Mouse (Mus musculus) gastrocnemius, postnatal 10 days (tissue): ENCODE results near the gene Ano2. TPM values are rescaled to one million over a fixed set of nuclear protein-coding genes. Genes with fewer than 3 reads are reported as not detected.

ENCODE experiments used
- DNase-seq: peaks from one replicate; pipeline ENCODE4 v3.0.0; 2021; ENCODE audit warnings: mixed read lengths
- total RNA-seq, 2 experiments: library from RNA; stranded (reverse); gene quantifications; 2 replicates each; pipeline ENCODE4 v1.2.3; 2021

Ano2 gene
- total RNA-seq, 2 experiments from 2014 or later: 0.12 to 0.14 TPM

DNA sequence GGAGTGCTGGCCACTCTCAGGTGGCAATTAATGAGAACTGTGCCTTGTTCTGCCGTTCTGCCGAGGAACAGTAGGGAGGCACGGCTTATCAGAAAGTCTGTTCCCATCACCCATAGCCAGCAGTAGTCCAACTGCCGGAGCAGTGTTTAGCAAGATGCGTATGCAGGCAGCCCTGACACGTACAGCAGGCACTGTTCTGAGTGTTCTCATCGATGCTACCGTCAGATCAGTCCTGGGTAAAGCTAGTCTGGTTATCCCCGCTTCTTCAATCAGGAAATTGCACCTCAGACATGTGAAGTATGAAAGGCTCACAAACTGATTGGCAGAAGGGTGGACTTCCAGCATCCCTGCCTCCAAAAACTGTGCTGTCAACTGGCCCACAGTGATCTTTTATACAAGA lies 224.2 kb downstream of the Ano2 start:
- DNase-seq: no peak

DNA sequence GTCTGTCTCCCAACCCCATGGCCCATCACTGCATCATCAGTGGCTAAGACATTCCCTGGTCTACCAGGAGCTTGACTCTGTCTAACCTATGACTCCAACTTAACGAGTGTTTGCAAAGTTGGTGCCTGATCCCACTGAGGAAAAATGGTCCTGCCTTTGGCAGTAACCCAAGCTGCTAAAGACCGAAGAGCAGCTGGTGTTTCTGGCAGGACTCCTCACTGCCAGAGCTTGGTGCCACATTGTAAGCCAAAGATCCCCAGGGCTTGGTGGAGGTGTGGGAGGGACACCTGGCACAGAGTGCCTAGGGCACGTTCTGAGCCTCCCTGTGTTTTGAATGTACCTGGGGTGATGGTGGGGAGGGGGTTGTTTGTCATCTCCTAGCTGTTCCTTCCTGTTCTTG lies 232.5 kb downstream of the Ano2 start:
- no peak for DNase-seq

DNA sequence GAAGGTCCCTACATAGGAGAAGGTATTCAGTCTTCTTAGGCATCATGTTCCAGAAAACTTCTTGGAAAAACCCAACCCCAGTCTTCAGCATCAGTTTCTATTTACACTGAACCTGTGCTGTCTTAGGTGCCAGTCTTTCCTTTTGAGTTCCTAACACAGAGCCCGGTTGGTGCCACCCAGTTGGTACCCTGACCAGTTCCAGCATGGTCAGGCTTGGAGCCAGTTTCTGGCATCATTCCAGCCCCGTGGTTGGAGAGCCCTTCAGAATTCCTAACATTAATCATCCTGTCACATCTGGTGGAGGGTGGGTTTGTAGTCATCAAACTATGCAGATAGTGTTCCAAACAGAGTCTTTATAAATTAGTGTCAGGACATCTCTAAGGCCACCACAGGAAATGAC lies 234.8 kb downstream of the Ano2 start:
- peak; percentile 8 for DNase-seq

DNA sequence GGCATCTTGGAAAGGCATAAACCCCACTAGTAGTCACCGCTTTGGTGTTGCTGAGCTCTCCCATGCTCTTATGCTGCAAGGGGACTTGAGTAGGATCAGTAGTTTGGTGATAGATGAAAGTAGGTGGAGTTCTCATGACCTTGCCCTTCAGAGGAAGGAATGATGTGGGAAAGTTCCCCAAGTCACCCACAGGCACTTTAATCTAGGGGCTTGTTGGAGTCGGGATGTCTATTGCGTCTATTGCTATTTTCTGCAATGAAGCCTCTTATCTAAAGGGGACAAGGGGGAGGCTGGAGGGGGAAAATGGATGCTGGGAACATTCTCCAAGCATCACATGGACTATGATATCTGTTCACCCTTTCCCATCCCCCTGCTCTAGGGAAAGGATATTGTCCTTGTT lies 235.6 kb downstream of the Ano2 start:
- DNase-seq: no peak

DNA sequence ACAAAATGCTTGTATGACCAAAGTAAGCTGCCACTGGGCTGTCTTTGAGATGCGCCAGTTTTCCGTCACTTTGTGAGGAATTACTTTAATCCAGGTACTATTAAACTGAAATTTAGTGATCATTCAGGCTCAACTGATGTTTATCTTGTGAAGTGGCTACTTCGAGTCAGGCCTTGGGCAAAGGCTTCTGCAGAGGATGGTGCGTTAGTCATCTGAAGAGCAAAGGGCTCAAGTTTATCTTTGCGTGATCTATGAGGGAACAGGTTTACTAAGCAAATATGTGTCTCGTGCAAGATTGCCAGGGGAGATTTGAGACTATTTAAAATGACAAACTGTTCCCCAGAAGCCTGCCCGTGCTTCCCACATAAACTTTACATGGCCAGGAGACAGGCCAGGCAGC lies 241.7 kb downstream of the Ano2 start:
- DNase-seq: no peak

DNA sequence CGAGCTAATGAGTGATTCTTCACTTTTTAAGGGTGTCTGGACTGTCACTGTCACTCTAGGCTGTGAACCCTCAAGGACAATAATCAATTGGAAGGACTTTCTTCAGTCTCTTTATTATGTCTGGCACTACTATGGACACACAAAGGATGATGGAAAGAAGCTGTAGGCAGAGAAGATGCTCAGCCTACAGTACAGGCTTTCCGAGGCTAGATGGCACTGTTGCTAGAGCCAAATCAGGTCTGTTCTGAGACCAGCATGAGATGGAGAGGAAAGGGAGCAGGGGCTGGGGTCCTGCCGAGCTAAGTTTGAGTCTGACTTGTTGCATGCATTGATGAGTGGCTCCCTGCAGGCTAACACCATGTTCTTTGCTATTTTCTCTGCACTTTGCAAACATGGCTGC lies 264.7 kb downstream of the Ano2 start:
- no peak for DNase-seq

DNA sequence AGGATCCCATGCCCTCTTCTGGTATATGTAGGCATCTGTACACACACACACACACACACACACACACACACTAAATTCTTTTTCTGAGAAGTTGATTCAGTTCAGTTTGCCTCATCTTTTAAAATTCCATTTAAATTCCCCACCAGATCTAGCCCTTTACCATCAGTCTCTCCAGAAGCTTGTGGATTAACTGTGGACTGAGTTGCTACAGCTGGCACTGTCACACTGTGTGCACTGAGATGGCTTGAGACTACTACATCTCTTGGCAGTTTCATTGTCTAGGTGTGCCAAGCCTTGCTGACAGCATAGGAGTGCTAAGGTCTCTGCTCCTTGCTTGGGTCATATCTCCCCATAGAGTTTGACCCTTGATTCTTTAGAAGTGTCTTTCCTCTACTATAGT lies 283.3 kb downstream of the Ano2 start:
- DNase-seq: no peak

DNA sequence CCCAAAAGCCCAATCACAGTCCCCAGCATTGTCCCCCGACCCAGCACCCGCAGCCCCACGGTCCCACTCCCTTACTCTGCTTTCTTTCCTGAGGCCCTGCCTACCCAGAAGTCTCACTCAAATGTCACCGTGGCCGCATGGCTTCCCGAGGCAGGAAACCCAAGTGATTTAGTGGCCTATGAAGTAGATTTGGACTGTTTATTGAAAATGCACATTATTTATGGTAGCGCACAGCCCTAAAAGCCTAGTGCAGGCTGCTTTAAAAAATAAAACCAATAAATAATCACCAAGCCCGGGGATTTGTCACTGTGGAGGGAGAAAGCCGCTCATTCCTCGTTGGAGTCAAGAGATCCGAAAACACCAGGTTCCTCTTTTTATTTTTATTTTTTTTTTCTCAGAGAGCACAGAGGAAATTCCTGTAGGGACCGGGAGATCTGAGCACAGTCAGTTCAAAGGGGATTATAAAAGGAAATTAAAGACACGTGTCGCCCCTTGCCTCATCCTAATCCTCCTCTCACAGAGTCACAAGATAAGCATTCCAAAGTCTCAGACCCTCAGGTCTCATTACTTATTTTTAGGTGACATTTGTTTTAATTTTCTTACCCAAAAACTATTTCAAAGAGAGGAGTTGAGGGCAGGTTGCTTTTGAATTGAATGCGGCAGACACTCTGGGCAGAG lies 285.7 kb downstream of the Ano2 start:
- no peak for DNase-seq

DNA sequence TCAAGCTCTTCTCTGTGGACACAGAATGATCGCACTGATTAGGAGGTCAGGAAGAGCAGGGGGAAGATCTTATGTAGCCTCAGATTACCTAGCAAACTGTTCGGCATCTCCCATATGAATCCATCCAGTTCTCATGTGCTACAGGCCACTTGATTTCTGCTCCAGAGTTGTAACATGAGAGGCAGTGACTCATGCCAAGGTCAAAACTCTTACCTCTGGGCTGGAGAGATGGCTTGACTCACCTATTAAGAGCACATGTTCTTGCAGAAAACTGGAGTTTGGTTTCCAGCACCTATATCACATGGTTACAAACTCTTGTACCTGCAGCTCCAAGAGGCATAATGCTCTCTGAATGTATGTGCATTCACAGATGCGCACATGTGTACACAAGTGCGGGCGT lies 289.4 kb downstream of the Ano2 start:
- no peak for DNase-seq

DNA sequence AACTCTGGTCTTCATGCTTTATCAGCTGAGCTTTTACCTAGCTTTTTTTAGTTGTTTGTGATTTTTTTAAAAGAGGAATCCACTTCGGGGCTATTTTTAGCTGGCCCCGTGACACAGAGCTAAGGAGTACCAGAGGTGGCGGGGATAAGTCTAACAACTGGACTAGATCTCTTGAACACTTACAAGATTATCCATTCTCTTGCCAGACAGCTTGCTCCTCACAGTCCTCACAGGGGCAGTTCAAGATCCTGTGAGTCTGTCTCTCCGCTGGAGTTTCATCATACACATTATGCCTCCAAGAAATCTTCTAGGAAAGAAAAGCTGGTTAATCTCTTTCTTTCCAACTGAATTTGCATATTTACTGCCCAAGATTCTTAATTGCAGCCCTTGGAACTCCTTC lies 293.8 kb downstream of the Ano2 start:
- DNase-seq: no peak

DNA sequence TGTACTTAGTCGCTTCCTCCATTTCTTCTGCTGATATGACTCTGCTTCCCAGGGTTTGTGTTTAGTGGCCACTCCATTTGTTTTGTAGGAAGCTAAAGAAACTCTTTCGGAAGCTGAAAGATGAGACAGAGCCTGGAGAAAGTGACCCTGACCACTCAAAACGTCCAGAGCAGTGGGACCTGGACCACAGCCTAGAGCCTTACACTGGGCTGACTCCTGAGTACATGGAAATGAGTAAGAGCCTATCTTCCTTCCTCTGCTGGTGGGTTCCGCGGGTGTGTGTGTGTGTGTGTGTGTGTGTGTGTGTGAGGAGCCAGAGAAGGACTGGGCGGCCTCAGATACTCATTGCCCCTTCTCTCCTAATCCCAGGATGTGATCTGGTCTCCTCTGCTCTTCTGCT lies 302.5 kb downstream of the Ano2 start:
- DNase-seq: no peak

DNA sequence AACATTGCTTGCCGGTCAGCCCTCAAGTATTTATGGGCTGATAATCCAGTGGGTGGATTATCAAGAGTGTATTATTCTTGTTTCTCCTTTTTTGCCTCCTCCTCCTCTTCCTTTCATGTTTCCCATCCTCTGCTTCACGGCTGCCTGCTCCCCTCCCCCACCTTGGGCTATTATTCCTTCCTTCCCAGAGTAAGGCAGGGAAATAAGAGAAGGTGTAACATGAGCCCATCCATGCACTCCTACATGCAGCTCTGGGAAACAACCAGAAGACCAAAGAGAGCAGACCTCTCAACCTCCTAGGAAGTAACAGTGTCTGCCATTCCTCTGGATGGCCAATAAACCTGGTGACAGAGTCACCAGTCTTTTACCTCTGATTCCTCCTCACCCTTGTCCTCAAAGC lies 311.6 kb downstream of the Ano2 start:
- DNase-seq: no peak

DNA sequence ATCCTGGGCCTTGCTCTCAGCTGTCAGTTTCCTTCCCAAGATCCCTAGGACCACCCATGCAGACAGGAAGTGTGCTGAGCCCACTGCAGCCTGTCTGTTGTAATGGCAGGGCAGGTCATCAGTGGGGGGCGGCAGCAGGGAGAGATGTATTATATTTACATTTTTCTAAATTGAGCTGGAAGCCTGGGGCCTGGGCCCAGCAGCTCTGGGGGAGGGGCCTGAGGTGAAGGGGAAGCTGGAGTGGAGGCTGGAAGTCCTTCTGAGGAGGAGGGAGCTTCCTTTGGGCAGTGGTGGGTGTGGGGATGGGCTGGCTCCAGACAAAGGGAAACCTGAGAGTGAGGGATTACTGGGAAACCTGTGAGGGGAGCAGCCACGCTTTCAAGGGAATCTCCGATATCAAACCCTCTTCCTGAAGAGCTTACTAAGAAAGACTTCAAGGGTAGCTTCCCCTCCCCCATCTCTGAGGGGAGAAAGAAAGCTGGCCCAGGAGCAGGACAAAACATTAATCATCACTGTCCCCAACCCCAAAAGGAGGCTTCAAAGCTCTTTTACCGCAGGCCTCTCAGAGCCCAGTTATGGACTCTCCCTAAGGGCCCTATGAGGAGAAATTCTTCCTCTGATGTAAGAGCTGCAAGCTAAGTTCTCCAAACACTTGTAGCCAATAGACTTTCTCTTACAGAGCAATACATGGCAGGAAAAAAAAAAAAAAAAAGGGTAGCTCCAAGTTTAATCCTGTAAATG lies 313.0 kb downstream of the Ano2 start:
- no peak for DNase-seq

DNA sequence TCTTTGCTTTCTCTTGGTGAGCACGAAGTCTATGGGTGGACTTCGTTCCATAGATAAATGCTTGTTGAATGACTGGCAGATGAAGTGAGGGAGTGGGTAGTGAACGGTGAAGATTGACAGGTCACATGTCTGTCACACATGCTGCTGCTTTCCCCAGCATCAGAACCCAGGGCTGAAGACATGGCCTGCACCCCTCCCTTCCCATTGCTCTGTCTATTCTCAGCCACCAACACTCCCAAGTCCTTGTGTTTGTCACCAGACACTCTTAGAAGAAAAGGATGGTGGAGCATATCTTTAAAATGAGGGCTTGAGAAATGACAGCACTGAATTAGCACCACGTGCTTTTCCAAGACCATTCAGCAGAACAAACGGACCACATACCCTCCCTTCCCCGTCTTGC lies 316.4 kb downstream of the Ano2 start:
- DNase-seq: no peak

DNA sequence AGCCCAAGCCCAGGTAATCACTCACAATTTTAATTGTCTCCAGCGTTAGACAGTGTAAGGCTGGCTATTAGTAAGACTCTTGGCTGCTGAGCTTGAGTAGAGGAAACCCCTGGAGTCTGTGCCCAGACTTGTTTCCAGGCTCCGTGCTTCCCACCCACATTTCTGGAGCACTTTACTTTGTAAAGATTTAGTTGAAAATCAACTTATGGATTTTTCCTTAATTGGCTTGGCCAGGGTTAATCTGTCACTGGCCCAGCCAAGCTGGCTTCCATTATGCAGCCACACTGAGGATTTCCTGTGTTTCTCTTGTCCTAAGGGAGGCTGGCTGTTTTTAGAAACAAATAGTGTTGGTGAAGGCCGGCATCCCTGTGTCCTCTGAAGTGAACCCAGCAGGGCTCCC lies 318.9 kb downstream of the Ano2 start:
- DNase-seq: no peak

DNA sequence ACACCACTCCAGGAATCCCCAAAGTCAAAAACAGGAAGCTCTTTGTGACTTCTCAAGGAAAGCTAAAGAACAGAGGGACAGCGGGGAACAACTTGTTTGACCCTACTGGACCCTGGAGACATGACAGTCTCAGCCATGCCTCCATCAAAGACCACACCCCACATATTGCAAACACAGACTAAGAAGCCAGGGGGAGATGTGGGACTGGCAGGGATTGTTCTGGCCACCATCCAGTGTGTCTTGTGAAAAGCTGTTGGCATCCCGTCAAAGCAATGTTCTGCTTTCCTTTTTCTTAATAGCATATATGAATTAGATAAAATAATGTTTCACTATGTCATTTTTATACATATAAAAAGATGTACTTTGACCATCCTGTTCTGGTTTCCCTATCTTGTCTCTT lies 326.8 kb downstream of the Ano2 start:
- no peak for DNase-seq

DNA sequence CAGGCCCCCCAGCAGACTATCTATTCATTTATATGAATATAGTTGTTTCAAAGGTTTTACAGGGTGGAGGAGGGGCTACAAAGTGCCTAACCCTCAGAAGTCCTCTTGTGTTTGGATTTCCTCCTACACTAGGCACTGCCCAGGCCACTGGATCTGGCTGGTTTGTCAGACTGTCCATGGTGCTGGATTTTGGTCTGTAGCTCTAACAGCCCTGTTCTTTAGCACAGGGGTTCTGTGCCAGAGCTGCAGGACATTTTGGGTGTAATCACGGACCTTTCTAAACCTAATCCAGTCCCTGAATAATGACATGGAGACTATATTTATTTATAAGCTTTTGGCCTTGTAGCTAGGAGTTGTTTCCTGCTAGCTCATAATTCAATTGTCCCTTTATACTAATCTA lies 328.2 kb downstream of the Ano2 start:
- no peak for DNase-seq

DNA sequence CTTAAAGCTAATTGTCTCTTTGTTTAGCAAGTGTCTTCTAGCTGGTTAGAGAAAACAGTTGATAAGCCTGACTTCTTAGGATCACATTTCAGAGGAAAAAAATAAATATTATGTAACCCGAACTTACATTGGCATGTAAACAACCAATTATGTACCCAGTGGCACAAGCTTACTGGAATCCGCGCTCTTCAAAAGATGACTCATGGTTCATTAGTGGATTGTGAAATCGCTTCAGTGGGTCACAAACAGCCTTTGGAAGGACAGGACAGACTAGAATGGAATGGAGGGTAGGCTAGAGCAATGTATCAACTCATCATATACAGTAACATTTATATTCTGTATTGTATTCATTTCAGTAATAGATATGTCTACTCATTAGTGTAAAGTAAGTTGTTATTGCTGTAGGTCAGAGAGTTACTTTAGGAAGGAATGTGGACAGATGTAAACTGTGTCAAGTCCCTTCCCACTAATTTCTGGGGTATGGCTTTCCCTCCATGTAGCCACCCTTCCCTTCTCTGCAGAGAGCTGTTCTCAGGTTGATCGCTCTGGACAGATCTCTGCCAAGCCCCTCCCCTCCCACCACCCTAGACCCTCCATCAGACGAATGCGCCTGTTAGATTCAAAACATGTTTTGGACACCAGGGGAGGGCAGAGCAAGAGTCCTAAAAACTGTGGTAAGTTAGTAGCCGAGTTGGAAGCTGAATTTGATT lies 343.6 kb downstream of the Ano2 start:
- no peak for DNase-seq

DNA sequence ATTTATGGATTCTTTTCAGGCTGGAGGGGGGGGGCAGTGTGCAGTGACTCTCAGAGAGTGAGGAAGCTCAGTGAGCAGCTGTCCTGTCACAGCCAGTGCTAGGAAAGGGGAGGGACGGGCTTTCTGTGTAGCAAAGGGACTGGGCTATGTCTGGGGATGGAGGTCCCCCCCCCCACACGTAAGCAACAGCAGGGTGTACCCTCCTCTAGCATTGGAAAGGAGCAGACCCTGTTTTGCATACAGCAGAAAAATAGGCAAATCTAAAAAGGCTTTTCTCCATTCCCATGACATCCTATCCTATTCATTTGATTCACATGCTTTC lies 344.1 kb downstream of the Ano2 start:
- no peak for DNase-seq

DNA sequence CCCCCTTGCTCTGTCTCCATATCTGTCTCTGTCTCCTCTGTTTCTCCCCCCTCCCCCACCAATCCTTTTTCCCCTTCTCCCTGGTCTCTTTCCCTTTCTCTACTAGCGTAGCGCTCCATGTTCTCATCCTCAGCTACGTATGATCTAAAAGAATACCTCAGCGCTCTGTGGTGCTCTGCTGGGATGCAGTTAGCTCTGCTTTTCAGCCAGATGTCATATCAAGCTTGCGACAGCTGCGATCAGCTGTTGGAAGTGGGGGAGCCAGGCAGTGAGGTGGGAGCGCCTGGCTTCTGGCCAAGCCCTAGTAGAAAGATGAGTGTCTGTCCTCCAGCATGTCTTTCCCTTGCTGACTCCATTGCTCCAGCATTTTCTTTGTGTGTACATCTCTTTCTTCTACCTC lies 344.5 kb downstream of the Ano2 start:
- DNase-seq: peak; percentile 35

DNA sequence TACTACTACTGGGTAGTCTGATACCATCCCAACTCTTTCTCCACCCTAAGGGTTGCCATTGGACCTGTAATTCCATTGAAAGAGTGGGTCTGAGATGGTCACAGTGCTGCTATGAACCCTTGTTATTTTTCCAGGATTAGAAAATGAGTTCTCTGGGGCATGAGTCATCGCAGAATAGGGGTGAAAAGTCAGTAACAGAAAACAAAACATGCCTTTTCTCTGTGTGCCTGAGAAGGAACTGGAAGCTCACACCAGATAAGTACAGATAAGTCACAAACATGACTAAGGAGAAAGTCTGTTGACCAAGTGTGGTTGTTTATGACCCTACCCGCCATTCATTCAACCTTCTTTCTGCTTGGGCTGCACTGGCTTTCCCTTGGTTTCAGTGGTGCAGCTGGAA lies 345.4 kb downstream of the Ano2 start:
- no peak for DNase-seq

DNA sequence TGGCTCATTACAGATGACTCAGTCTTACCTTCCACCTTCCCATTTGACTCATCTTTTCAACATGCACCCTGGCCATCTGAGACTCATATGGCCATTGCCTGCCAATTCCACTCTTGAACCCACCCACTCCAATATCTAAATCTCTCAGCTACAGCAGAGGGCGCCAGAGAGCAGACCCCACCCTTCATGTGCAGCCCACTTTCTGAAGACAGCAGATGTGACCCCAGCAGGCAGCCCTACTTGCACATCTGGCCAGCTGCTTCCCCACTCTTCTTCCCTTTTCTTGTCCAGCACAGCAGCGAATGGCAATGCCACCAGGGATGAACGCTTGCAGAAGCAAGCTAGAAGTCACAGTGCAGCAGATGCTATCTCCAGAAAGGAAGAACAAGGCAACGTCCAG lies 355.7 kb downstream of the Ano2 start:
- DNase-seq: peak; percentile 20

DNA sequence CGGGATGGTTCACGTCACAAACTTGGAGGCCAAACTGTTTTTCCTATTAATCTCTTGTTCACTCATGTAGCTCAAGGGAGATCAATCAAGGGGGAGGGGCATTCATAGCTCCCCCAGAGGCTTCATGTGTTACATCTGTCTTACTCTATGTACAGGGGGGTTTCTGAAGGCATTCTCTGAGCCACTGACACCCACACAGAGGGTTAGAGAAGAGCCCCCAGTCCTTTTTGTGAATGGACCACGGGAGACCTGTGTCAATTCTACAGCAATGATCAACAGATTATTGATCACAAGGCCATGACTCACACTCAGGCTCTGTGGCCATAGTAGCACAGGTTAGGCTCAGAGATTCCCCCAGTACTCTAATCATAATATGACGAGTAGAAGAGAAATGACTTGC lies 358.0 kb downstream of the Ano2 start:
- DNase-seq: no peak

DNA sequence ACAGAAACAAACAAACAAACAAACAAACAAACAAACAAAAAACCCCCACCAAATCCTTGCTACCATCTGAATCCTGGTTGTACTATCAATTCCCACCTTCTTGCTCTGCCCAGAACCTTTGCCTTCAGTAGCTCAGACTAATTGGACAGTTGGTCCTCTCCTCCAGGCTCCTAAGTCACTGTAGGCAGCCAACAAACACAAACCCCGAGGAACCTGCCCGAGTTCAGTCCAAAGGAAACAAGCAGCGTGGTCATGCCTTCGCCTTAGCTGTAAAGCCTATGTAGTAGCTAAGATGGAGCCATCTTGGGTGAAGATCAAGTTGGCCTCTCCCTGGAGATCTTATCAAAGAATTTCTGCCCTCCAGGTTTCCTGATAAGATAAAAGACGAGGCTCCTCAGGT lies 362.9 kb downstream of the Ano2 start:
- DNase-seq: no peak
